Mouse (Mus musculus) bone marrow macrophage, adult 2 months (primary cell): ENCODE measurements around the gene Hpf1.

Source experiments
- CTCF ChIP-seq: IDR thresholded peaks from 2 replicates; pipeline ENCODE4 v1.5.1; 2012; ENCODE audit warnings: low read depth, mild to moderate bottlenecking, low read length, moderate library complexity
- POLR2A ChIP-seq: IDR thresholded peaks from 2 replicates; pipeline ENCODE4 v1.6.1; 2012; ENCODE audit warnings: mild to moderate bottlenecking, low read depth, low read length, borderline replicate concordance

GRCm38 (mm10) chr8:60951271-60951670, 61.1 kb downstream of the Hpf1 start:
- TF ChIP-seq POLR2A (no peak), CTCF (no peak)
